Mouse (Mus musculus): ENCODE data around the gene Gm10644. TPM values are rescaled to one million over a fixed set of nuclear protein-coding genes. Genes with fewer than 3 reads are reported as not detected.
"Not testable (repeated sequence)": the region's sequence is repeated elsewhere in the genome, so short reads cannot be mapped to it uniquely, and the experiment has no call there.

The Gm10644 gene
- polyA plus RNA-seq, 1 experiment from 2014 or later = 0.55 TPM

DNA sequence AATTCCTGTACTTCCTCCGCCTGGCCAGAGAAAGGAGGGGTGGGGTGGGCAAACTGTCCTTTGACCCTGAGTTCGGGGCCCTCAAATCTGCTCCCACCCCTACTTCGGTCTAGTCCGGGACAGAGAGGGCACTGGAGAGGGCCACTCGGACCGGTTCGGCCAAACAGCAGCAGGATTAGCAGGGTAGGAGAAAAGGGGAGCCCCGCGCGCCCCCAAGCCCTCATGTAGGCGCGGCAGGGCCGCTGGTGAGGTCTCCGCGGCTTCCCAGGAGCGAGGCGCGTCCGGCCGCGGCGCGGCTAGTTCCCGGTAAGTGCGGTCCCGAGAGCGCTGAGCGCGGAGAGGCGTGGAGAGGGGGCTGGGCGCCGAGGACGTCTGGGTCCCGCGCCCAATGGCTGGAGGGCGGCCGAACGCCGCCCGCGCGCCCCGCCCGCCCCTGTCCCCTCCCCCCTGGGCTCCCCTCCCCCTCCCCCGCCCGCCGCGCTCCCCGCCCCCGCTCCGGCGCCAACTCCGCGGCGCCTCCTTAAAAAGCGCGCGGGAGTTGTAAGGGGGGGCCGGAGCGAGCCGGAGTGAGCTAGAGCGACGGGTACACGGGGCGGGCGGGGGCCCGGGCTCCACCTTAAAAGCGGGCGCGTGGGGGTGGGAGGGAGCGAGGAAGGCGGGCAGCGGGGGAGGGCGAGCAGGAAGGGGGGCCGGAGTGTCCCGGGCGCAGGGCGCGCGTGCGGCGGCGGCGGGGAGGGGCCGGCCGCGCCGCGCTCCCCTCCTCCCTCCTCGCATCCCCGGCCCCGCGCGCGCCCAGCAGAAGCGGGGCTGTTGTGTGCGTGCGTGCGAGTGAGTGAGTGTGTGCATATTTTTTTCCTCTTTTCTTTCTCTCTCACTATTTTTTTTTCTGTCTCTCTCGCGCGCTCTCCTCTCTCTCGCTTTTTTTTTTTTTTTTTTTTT lies 41.8 kb upstream of the Gm10644 start:
- peak; percentile 76 for ATAC-seq (ENCODE audit: extremely low read depth, insufficient number of reproducible peaks, low FRiP score, low TSS enrichment)
- Histone ChIP-seq H3K27ac (replicated peaks) (peak overlapping the region; percentile 97), H3K9ac (peak overlapping the region; percentile 93), H3K9me3 (no peaks in the 10 kb centered on the region), H3K36me3 (peaks cover 63% of the 10 kb centered on the region), H3K4me3 (peak overlapping the region; percentile 83), H3K4me1 (peaks cover 28% of the 10 kb centered on the region), H3K27me3 (replicated peaks) (peaks cover 13% of the 10 kb centered on the region), H3K4me2 (peak overlapping the region; percentile 89)
- under 1% methylated on average over 58 of the region's 103 CpGs for WGBS

DNA sequence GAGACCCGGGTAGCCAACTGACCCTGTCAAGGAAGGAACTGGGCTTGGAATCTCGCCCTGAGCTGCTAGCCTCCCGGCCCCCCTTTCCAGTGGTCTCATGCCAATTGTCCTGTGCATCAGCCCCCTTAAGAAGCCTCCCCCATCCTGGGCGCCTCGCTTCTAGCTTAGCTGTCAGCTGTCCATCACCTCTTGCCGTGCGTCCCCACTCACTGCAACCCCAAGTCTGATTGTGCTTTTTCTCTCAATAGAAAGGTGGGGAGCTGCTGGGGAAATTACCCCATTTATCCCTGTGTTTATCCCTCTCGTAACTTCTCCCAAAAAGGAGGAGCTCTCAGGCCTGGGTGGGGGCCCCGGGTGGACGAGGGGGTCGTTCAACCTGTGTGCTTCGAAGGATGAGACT lies 41.0 kb upstream of the Gm10644 start:
- peak overlapping the region; percentile 97; the same call in 1 of the 2 replicates for H3K27ac ChIP-seq (replicated peaks)
- peaks cover 63% of the 10 kb centered on the region for H3K36me3 ChIP-seq
- H3K4me3 ChIP-seq = peak overlapping the region; percentile 83
- WGBS = 23% methylated on average over 12 of the region's 12 CpGs
- peak overlapping the region; percentile 89 for H3K4me2 ChIP-seq
- peak overlapping the region; percentile 93 for H3K9ac ChIP-seq
- peaks cover 6% of the 10 kb centered on the region for H3K27me3 ChIP-seq (replicated peaks)
- ATAC-seq (ENCODE audit: extremely low read depth, insufficient number of reproducible peaks, low FRiP score, low TSS enrichment) = no peak
- peaks cover 22% of the 10 kb centered on the region for H3K4me1 ChIP-seq
- no peaks in the 10 kb centered on the region for H3K9me3 ChIP-seq

DNA sequence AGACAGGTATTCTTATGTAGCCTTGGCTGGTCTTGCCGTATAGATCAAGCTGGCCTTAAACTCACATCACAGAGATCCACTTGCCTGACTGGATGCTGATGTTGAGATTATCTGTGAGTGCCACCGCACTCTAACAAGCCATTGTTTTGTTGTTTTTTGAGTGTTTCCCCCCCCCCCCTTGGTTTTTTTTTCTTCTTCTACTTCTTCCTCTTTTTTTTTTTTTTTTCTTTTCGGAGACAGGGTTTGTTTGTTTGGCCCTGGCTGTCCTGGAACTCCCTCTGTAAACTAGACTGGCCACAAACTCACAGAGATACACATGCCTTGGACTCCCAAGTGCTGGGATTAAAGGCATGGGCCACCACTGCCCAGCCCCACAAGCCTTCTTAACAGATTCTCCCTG lies 39.0 kb upstream of the Gm10644 start:
- H3K27ac ChIP-seq (replicated peaks) = no peak overlapping the region
- H3K9me3 ChIP-seq = no peaks in the 10 kb centered on the region
- no peaks in the 10 kb centered on the region for H3K27me3 ChIP-seq (replicated peaks)
- no peak overlapping the region for H3K4me2 ChIP-seq
- no peak overlapping the region for H3K9ac ChIP-seq
- WGBS = 67% methylated on average over 3 of the region's 3 CpGs
- no peak for ATAC-seq (ENCODE audit: extremely low read depth, insufficient number of reproducible peaks, low FRiP score, low TSS enrichment)
- peaks cover 13% of the 10 kb centered on the region for H3K4me1 ChIP-seq
- H3K4me3 ChIP-seq = no peak overlapping the region
- H3K36me3 ChIP-seq = peaks cover 63% of the 10 kb centered on the region

DNA sequence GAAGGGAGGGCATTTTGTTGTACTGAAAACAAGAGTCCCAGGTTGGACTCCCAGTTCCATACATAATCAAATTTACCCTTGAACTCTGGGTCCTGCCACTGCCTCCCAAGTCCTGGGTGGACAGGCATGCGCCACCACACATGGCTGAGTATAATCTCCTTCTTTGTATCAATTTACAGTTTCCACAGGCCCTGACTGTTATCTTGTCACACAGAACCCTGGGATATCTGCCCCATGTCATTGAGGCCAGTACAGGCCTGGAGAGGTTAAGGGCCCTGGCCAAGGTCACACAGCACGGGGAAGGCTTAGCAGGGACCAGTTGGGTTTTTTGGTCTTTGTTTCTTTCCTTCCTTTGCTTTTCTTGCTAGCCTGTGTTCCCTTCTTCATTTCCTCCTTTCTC lies 37.5 kb upstream of the Gm10644 start:
- Histone ChIP-seq H3K27me3 (replicated peaks) (no peaks in the 10 kb centered on the region), H3K9ac (no peak overlapping the region), H3K36me3 (peaks cover 78% of the 10 kb centered on the region), H3K9me3 (no peaks in the 10 kb centered on the region), H3K4me1 (peaks cover 8% of the 10 kb centered on the region), H3K27ac (replicated peaks) (no peak overlapping the region), H3K4me2 (no peak overlapping the region), H3K4me3 (no peak overlapping the region)
- 63% methylated on average over 2 of the region's 2 CpGs for WGBS
- ATAC-seq (ENCODE audit: extremely low read depth, insufficient number of reproducible peaks, low FRiP score, low TSS enrichment) = no peak

- Histone ChIP-seq H3K27ac (replicated peaks) (no peak overlapping the region), H3K9ac (no peak overlapping the region), H3K4me3 (no peak overlapping the region), H3K4me2 (no peak overlapping the region), H3K4me1 (no peaks in the 10 kb centered on the region), H3K27me3 (replicated peaks) (no peaks in the 10 kb centered on the region), H3K9me3 (no peaks in the 10 kb centered on the region), H3K36me3 (peaks cover 99% of the 10 kb centered on the region)
- 90% methylated on average over 14 of the region's 14 CpGs for WGBS
- ATAC-seq (ENCODE audit: extremely low read depth, insufficient number of reproducible peaks, low FRiP score, low TSS enrichment) = no peak
Measured at GRCm38 (mm10) chr8:83990170-83990569, 35.2 kb upstream of the Gm10644 start.

- Histone ChIP-seq H3K9me3 (no peaks in the 10 kb centered on the region), H3K4me2 (no peak overlapping the region), H3K4me1 (no peaks in the 10 kb centered on the region), H3K9ac (no peak overlapping the region), H3K4me3 (no peak overlapping the region), H3K36me3 (peaks cover 99% of the 10 kb centered on the region), H3K27ac (replicated peaks) (no peak overlapping the region), H3K27me3 (replicated peaks) (no peaks in the 10 kb centered on the region)
- no peak for ATAC-seq (ENCODE audit: extremely low read depth, insufficient number of reproducible peaks, low FRiP score, low TSS enrichment)
- 82% methylated on average over 7 of the region's 7 CpGs for WGBS
Measured at GRCm38 (mm10) chr8:83989243-83989642, 34.2 kb upstream of the Gm10644 start.

DNA sequence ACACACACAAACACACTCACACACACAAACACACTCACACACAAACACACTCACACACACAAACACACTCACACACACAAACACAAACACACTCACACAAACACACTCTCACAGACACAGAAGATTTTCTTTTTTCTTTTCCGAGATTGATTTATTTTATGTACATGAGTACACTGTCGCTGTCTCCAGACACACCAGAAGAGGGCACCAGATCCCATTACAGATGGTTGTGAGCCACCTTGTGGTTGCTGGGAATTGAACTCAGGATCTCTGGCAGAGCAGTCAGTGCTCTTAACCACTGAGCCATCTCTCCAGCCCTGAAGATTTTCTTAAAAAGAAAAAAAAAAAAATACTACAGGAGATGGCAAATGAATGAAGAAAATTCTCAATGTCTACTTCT lies 28.2 kb upstream of the Gm10644 start:
- not testable (repeated sequence) for H3K9ac ChIP-seq; H3K4me2 ChIP-seq; ATAC-seq (ENCODE audit: extremely low read depth, insufficient number of reproducible peaks, low FRiP score, low TSS enrichment); H3K9me3 ChIP-seq; H3K27me3 ChIP-seq (replicated peaks); H3K27ac ChIP-seq (replicated peaks); H3K4me3 ChIP-seq
- Histone ChIP-seq H3K36me3 (peaks cover 84% of the 10 kb centered on the region), H3K4me1 (peaks cover 32% of the 10 kb centered on the region)
- WGBS = 97% methylated on average over 2 of the region's 2 CpGs

DNA sequence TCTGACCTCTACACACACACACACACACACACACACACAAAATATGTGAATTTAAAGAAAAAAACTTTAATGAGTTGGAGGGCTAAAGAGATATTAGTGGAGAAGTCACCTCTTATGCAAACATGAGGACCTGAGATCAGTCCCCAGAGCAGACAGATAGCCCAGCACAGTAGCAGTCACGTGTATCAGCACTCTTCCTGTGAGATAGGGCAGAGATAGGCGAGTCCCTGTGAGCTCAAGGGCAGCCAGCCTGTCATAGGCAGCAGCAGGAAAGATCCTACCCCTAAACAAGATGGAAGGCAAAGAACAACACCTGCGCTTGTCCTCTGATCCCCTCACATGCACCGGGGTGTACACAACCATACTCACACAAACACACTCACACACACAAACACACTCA lies 27.4 kb upstream of the Gm10644 start:
- ATAC-seq (ENCODE audit: extremely low read depth, insufficient number of reproducible peaks, low FRiP score, low TSS enrichment) = no peak
- H3K27me3 ChIP-seq (replicated peaks) = no peaks in the 10 kb centered on the region
- H3K9me3 ChIP-seq = no peaks in the 10 kb centered on the region
- H3K4me2 ChIP-seq = no peak overlapping the region
- no peak overlapping the region for H3K9ac ChIP-seq
- peaks cover 81% of the 10 kb centered on the region for H3K36me3 ChIP-seq
- 68% methylated on average over 4 of the region's 4 CpGs for WGBS
- no peak overlapping the region for H3K4me3 ChIP-seq
- H3K4me1 ChIP-seq = peaks cover 40% of the 10 kb centered on the region
- no peak overlapping the region for H3K27ac ChIP-seq (replicated peaks)

DNA sequence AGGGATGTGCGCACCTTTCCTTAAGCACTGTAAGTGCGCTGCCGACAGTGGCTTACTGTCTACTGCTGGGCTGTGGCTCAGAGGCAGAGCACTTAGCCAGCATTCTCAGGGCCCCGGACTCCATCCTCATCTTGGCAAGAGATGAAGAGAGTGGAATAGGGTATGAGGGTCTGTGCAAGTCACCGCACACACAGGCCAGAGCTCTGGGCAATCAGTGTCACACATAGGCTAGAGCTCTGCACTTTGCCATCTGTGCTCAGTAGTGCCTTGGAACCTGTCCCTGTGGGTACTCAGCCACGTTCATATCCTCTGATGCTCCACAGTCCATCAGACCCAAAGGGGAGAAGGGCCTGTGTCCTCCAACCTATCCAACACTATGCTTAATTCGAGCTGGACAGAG lies 26.5 kb upstream of the Gm10644 start:
- no peaks in the 10 kb centered on the region for H3K9me3 ChIP-seq
- ATAC-seq (ENCODE audit: extremely low read depth, insufficient number of reproducible peaks, low FRiP score, low TSS enrichment) = no peak
- H3K27me3 ChIP-seq (replicated peaks) = no peaks in the 10 kb centered on the region
- peaks cover 49% of the 10 kb centered on the region for H3K4me1 ChIP-seq
- no peak overlapping the region for H3K4me3 ChIP-seq
- 89% methylated on average over 7 of the region's 7 CpGs for WGBS
- no peak overlapping the region for H3K4me2 ChIP-seq
- no peak overlapping the region for H3K9ac ChIP-seq
- H3K27ac ChIP-seq (replicated peaks) = peak overlapping the region; percentile 95
- peaks cover 72% of the 10 kb centered on the region for H3K36me3 ChIP-seq

GRCm38 (mm10) chr8:83980845-83981244 lies 25.8 kb upstream of the Gm10644 start:
- Histone ChIP-seq H3K36me3 (peaks cover 65% of the 10 kb centered on the region), H3K27ac (replicated peaks) (peak overlapping the region; percentile 95), H3K9me3 (no peaks in the 10 kb centered on the region), H3K4me2 (peak overlapping the region; percentile 35; the same call in 1 of the 2 replicates), H3K9ac (peak overlapping the region; percentile 64), H3K4me3 (no peak overlapping the region), H3K4me1 (peaks cover 56% of the 10 kb centered on the region), H3K27me3 (replicated peaks) (no peaks in the 10 kb centered on the region)
- ATAC-seq (ENCODE audit: extremely low read depth, insufficient number of reproducible peaks, low FRiP score, low TSS enrichment) = no peak
- 65% methylated on average over 8 of the region's 8 CpGs for WGBS

DNA sequence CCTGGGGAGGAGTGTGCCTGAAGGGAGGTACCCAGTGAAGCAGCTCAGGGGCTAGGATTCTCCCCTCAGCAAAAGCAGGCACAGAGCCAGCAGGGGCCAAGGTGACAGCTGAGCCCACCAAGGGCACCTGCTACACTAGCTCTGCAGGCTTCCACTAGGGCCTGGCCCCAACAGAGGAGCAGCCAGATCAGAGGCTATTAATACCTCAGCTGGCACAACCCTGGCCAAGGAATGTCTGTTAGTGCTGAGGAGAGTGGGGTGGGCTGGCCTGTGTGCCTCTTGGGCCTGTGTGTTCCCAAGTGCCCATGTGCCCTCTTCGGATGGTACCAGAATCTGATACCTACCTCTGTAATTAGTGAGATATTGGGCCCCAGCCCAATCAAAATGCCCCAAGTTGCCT lies 25.2 kb upstream of the Gm10644 start:
- Histone ChIP-seq H3K4me2 (peak overlapping the region; percentile 35), H3K9me3 (no peaks in the 10 kb centered on the region), H3K36me3 (peaks cover 59% of the 10 kb centered on the region), H3K27me3 (replicated peaks) (no peaks in the 10 kb centered on the region), H3K27ac (replicated peaks) (peak overlapping the region; percentile 95), H3K9ac (peak overlapping the region; percentile 69), H3K4me1 (peaks cover 56% of the 10 kb centered on the region), H3K4me3 (no peak overlapping the region)
- 35% methylated on average over 1 of the region's 1 CpGs for WGBS
- ATAC-seq (ENCODE audit: extremely low read depth, insufficient number of reproducible peaks, low FRiP score, low TSS enrichment) = peak; percentile 77; the same call in 1 of the 2 replicates

DNA sequence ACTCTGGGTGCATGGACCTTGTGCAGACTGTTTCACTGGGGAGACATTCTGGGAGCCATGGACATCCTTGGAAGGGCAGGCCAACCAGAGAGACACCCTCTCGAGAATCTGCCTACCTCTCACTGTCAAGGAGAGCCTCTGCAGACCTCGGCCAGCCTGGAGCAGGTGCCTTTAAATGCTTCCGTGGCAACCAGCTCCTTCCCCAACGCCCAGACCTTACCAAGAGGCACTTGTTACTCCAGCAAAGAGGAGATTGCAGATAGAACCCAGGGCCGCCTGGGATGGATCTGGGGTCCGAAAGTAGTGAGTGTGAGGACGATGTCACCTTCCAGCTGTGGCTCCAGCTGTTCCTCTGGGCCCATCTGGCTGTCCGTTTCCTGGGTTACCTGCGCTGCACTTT lies 23.2 kb upstream of the Gm10644 start:
- peaks cover 40% of the 10 kb centered on the region for H3K36me3 ChIP-seq
- no peak for ATAC-seq (ENCODE audit: extremely low read depth, insufficient number of reproducible peaks, low FRiP score, low TSS enrichment)
- peak overlapping the region; percentile 69 for H3K9ac ChIP-seq
- no peaks in the 10 kb centered on the region for H3K9me3 ChIP-seq
- H3K27me3 ChIP-seq (replicated peaks) = no peaks in the 10 kb centered on the region
- peaks cover 73% of the 10 kb centered on the region for H3K4me1 ChIP-seq
- WGBS = 62% methylated on average over 9 of the region's 9 CpGs
- H3K4me3 ChIP-seq = peak overlapping the region; percentile 6; the same call in 1 of the 2 replicates
- H3K27ac ChIP-seq (replicated peaks) = peak overlapping the region; percentile 95
- peak overlapping the region; percentile 42 for H3K4me2 ChIP-seq
